Mouse (Mus musculus) stomach, embryonic 14.5 days (tissue): ENCODE measurements around the gene Thap4. TPM values are rescaled to one million over a fixed set of nuclear protein-coding genes. Genes with fewer than 3 reads are reported as not detected.
"Not testable (repeated sequence)": the region's sequence is repeated elsewhere in the genome, so short reads cannot be mapped to it uniquely, and the experiment has no call there.

ENCODE experiments used
- ATAC-seq: fragments of 200-750 bp; cut with Nextera tagmentation; 2 replicates; pipeline ENCODE4 v1.8.0; 2017; ENCODE audit warnings: low read depth, moderate TSS enrichment; ENCODE audit not compliant: insufficient number of reproducible peaks, insufficient read depth, low FRiP score
- H3K27ac ChIP-seq: fragments of 300-500 bp; sonication (generic); 2 replicates; pipeline ENCODE4 v1.5.1; 2014; ENCODE audit warnings: mild to moderate bottlenecking, low read length, moderate library complexity, mixed read lengths
- H3K27me3 ChIP-seq: fragments of 300-500 bp; sonication (generic); 2 replicates; pipeline ENCODE4 v1.6.1; 2014; ENCODE audit warnings: low read length, control low read depth, mixed read lengths; ENCODE audit not compliant: control insufficient read depth, insufficient read depth
- H3K36me3 ChIP-seq: fragments of 300-500 bp; sonication (generic); 2 replicates; pipeline ENCODE4 v1.6.1; 2014; ENCODE audit warnings: mild to moderate bottlenecking, control low read depth, low read length, moderate library complexity, mixed read lengths; ENCODE audit not compliant: control insufficient read depth, insufficient read depth
- H3K4me1 ChIP-seq: fragments of 300-500 bp; sonication (generic); 2 replicates; pipeline ENCODE4 v1.6.1; 2014; ENCODE audit warnings: low read length, control low read depth, mixed read lengths; ENCODE audit not compliant: control insufficient read depth, insufficient read depth
- H3K4me2 ChIP-seq: fragments of 300-500 bp; sonication (generic); replicated peaks from 2 replicates; pipeline ENCODE4 v1.6.1; 2014; ENCODE audit warnings: low read depth, low read length, control low read depth
- H3K4me3 ChIP-seq: fragments of 300-500 bp; sonication (generic); 2 replicates; pipeline ENCODE4 v1.5.1; 2014; ENCODE audit warnings: low read depth, low read length, control low read depth
- H3K9ac ChIP-seq: fragments of 300-500 bp; sonication (generic); replicated peaks from 2 replicates; pipeline ENCODE4 v1.6.1; 2014; ENCODE audit warnings: low read depth, mild to moderate bottlenecking, control low read depth, low read length, moderate library complexity, mixed read lengths
- H3K9me3 ChIP-seq: fragments of 300-500 bp; sonication (generic); 2 replicates; pipeline ENCODE4 v1.6.1; 2016; ENCODE audit warnings: low read depth, low read length, control low read depth; ENCODE audit not compliant: control insufficient read depth
- WGBS: fragments of 180-500 bp; shearing (Covaris S2); extraction: QIAGEN DNeasy Blood & Tissue Kit; methylation state at CpG from one replicate; pipeline ENCODE4 v1.1.7; 2014; 5-methylcytosine and 5-hydroxymethylcytosine counted together
- polyA plus RNA-seq: library from polyadenylated mRNA; unstranded; fragments of >200 nt; fragmentation: Nextera tagmentation; extraction: Ambion mirVana; gene quantifications from 2 replicates; pipeline ENCODE4 v1.2.1, GENCODE M21; 2014

The Thap4 gene
- polyA plus RNA-seq, 1 experiment from 2014 or later: 51.0 TPM

DNA sequence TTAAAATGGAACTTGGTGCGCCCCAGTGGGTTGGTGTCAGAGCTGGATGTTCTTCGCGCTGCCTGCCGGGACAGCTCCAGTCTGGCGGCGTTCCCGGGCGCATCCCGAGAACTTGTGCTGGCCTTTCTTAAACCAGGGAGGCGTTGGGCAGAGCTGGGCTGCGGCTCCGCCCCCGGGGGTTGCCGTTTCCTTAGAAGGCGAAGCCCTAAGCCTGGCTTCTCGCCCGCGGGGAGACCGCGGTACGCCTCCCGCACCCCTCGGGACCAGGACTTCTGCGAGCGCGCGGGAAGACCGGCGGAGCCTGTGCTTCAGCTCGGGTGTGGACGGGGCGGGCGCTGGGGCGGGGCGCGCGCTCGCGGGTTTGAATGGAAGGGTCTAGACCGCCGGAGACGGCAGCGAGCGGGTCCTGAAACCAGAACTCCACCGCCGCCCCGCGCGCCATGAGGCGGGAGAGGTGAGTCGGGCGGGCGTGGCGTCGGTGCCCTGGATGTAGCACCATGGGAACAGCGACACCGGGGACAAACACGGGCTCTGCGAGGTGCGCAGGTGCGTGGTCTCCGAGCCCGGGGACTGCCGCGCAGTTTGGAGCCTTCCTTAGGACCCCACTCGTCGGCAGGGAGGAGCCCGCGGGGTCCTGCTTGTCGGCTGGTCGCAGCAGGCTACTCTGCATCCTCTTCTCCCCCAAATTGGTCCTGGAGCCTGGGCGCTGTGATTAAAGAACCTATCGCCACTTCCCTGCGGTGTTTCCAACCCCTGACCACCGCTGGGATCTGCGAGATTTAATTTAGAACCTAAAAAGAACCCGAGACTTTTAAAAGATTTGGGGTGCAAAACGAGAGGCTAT lies 69.0 kb downstream of the Thap4 start, which contains the start of gene Bok:
Gene Bok (plus strand): TSS at position 260 of the 844 bp plus-strand sequence.
- Histone ChIP-seq H3K4me1 (0 out of 2 replicates have a peak, but pooled peaks cover 10% of the 10 kb centered on the region), H3K27me3 (no peaks in the 10 kb centered on the region), H3K9ac (peak within 1 kb of the TSS; percentile 46), H3K9me3 (no peaks in the 10 kb centered on the region), H3K36me3 (peaks cover 5% of the 10 kb centered on the region; the same call in 1 of the 2 replicates), H3K27ac (peak within 1 kb of the TSS; percentile 48), H3K4me3 (peak within 1 kb of the TSS; percentile 56), H3K4me2 (peak within 1 kb of the TSS; percentile 89)
- peak; percentile 47 for ATAC-seq
- WGBS: under 1% methylated on average over 78 of the region's 78 CpGs

DNA sequence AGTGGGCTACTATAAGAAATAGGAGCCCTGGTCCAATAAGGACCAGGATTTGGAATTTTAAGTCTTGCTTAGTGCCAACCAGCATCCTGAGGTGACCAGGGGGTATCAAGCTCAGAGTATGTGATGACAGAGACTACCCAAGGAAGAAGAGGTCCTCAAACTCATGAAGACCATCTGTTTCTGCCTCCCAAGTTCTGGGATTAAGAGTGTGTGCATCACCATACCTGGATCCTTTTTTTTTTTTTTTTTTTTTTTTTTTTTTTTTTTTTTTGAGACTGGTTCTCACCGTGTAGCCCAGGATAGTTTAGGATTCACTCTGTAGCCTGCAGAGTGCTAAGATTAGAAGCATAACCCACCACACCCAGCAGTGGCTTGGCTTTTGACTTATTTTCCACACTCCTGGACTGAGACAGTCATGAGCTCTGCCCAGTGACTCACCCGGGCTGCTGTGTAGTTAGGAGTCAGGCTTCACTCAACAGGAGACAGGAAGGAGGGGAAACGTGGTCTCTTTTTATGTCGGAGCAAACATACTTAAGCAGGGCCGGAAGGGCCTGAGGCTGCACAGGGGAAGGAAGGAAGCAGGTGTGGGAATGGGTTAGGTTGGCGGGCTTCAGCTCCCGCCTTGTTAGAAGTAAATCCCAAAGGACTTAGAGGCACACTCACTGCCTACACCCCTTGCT lies 74.6 kb downstream of the Thap4 start:
- H3K27ac ChIP-seq: no peak overlapping the region; the same call in 1 of the 2 replicates
- 0 out of 2 replicates have a peak, but pooled peaks cover 1% of the 10 kb centered on the region for H3K4me1 ChIP-seq
- no peaks in the 10 kb centered on the region for H3K27me3 ChIP-seq
- no peaks in the 10 kb centered on the region for H3K36me3 ChIP-seq
- no peak overlapping the region for H3K9ac ChIP-seq
- H3K4me2 ChIP-seq: no peak overlapping the region
- WGBS: 65% methylated on average over 7 of the region's 7 CpGs
- no peak overlapping the region for H3K4me3 ChIP-seq
- no peaks in the 10 kb centered on the region for H3K9me3 ChIP-seq
- peak; percentile 44; the same call in 1 of the 2 replicates for ATAC-seq

DNA sequence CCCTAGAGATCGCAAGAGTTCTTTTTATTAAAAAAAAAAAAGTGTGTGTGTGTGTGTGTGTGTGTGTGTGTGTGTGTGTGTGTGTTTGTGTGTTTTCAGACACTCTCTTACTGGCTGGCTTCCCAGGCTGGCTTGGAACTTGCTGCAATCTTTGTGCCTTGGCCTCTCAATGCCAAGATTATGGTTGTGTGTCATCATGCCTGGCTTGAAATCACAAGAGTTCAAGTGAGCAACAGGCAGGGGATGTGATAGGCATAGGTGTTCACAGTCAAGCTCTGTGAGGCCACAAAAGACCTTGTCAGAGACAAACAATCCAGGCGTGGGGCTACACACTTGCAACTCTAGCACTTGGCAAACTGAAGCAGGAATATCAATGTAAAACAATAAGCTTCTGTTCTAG lies 76.3 kb downstream of the Thap4 start:
- no peaks in the 10 kb centered on the region for H3K27me3 ChIP-seq
- no peak overlapping the region for H3K4me2 ChIP-seq
- no peak overlapping the region for H3K4me3 ChIP-seq
- H3K9ac ChIP-seq: no peak overlapping the region
- no peaks in the 10 kb centered on the region for H3K9me3 ChIP-seq
- H3K27ac ChIP-seq: no peak overlapping the region
- WGBS: 72% methylated on average over 2 of the region's 2 CpGs
- H3K4me1 ChIP-seq: no peaks in the 10 kb centered on the region
- no peaks in the 10 kb centered on the region for H3K36me3 ChIP-seq
- ATAC-seq: no peak

DNA sequence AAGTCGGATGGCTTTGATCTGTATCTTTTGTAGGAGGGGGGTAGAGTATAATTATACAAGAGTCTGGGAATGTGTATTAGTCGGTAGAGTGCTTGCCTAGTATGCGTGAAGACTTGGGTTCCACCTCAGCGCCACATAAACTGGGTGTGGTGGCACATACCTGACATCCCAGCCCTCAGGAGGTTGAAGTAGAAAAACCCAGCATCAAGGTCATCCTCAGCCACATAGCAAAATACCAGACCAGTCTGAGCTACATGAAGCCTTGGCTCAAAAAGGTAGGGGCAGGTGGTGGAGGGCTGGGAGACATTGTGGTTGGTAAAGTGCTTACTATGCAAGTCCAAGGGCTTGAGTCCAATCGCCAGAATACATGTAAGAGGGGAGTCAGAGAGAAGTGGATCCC lies 82.0 kb downstream of the Thap4 start:
- H3K9ac ChIP-seq: no peak overlapping the region
- WGBS: 86% methylated on average over 5 of the region's 5 CpGs
- H3K4me2 ChIP-seq: no peak overlapping the region
- no peaks in the 10 kb centered on the region; the same call in 1 of the 2 replicates for H3K4me1 ChIP-seq
- H3K9me3 ChIP-seq: no peaks in the 10 kb centered on the region
- ATAC-seq: no peak
- H3K27me3 ChIP-seq: no peaks in the 10 kb centered on the region
- no peak overlapping the region for H3K4me3 ChIP-seq
- no peak overlapping the region for H3K27ac ChIP-seq
- H3K36me3 ChIP-seq: no peaks in the 10 kb centered on the region

DNA sequence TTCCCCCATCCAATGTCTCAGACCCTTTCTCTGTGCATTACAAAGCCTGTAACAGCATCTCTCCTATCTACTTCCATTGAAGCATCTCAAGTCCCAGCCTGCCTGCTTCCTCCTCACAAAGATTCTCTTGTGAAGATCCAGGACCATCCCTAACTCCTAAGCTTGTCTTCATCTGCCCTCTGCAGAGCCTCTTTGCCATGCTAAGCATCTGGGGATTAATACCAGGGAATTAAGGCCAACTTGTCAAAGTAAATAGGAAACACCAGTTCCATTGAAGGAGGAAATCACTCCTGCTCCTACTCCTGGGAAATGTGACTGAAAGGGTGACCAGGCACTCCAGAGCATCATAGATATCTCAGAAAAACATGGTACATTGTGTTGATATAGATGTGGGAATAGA lies 84.7 kb downstream of the Thap4 start:
- ATAC-seq: no peak
- Histone ChIP-seq H3K4me3 (no peak overlapping the region), H3K4me2 (no peak overlapping the region), H3K36me3 (no peaks in the 10 kb centered on the region), H3K27ac (no peak overlapping the region), H3K4me1 (no peaks in the 10 kb centered on the region; the same call in 1 of the 2 replicates), H3K9me3 (no peaks in the 10 kb centered on the region), H3K9ac (no peak overlapping the region), H3K27me3 (no peaks in the 10 kb centered on the region)

DNA sequence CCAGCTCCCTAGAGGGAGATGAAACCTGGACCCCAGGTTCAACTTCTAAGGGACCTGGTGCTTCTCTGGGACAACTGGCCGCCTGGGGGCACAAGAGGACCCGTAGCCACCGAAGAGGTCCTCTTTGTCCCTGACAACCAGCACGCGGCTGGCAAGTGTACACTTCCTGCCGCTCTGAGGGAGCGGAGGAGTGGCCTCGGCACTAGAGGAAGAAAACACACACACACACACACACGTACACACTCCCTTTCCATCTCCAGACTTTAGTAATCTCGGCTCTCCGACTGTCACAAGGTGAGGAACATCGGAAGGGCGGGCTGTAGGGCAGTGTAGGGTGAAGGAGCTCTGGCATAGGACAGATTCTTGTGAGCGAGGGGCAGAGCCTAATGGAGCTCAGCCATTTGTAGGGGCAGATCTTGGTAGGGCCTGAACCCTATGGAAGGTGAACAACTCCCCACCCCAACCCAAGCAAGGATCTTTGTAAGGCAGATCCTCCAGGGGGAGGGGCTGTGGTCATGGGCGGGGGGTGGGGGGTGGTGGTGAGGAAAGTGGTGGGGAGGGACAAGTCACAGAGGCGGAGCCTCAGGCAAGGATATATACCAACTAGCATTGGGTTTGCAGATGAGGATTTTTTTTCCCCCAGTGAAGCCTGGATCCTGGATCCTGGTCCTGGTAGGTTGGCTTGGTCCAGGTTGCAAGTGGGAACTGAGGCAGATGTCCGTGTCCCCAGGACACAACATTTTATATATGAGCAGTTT lies 85.7 kb downstream of the Thap4 start:
- Histone ChIP-seq H3K9ac (no peak overlapping the region; the same call in 1 of the 2 replicates), H3K9me3 (no peaks in the 10 kb centered on the region), H3K27me3 (no peaks in the 10 kb centered on the region), H3K36me3 (no peaks in the 10 kb centered on the region), H3K4me3 (peak overlapping the region; percentile 27), H3K4me1 (no peaks in the 10 kb centered on the region; the same call in 1 of the 2 replicates), H3K27ac (peak overlapping the region; percentile 52), H3K4me2 (peak overlapping the region; percentile 76)
- peak; percentile 87 for ATAC-seq
- WGBS: 8% methylated on average over 17 of the region's 17 CpGs

DNA sequence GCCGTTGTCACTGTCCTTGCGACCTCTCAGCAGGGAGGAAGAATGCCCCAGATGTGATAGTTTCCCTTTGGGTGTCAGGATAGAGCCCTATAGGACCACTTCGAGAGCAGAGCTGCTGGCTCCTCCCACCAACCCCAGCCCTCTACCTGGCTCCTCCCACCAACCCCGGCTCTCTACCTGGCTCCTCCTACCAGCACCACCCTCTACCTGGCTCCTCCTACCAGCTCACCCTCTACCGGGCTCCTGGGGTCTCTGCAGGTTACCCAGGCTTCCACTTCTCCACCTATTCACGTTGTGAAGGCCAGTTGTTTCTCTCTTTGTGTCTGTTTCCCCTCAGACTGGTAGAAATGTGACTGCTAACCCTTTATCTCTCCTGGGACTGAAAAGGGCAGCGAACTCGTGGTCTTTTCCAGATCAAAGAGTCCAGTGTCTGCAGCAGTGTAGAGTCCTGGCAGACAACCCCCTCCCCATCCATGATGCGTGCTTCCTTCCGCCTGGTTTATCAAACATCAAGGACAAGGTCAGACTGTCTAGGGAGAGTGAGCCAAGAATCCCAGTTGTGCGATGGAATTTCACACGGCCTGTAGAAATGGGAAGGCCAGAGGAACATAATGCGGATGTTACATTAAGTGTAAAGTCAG lies 86.8 kb downstream of the Thap4 start:
- 32% methylated on average over 13 of the region's 13 CpGs for WGBS

DNA sequence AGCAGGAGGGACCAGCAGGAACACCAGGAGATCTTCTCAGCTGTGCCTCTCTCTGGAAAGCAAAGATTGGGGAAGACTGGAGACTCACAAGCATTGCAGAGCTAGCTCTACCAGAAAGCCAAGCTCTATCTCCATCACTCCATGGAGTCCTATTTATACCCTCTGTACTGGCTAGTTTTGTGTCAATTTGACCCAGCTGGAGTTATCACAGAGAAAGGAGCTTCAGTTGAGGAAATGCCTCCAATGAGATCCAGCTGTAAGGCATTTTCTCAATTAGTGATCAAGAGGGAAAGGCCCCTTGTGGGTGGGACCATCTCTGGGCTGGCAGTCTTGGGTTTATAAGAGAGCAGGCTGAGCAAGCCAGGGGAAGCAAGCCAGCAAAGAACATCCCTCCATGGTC lies 96.1 kb downstream of the Thap4 start, which contains the start of gene Stk25:
Gene Stk25 (minus strand): TSS at position 101 of the 400 bp plus-strand sequence.
- not testable (repeated sequence) for H3K9me3 ChIP-seq, H3K27me3 ChIP-seq, H3K36me3 ChIP-seq, H3K4me1 ChIP-seq, H3K4me3 ChIP-seq, H3K4me2 ChIP-seq, H3K27ac ChIP-seq, H3K9ac ChIP-seq, ATAC-seq

More for the DNA sequence above, 86.8 kb downstream of the Thap4 start:
- peak; percentile 48; the same call in 1 of the 2 replicates for ATAC-seq
- no peak overlapping the region for H3K4me3 ChIP-seq
- no peaks in the 10 kb centered on the region; the same call in 1 of the 2 replicates for H3K4me1 ChIP-seq
- H3K27ac ChIP-seq: no peak overlapping the region
- no peaks in the 10 kb centered on the region for H3K9me3 ChIP-seq
- no peaks in the 10 kb centered on the region for H3K36me3 ChIP-seq
- no peak overlapping the region for H3K9ac ChIP-seq
- no peaks in the 10 kb centered on the region for H3K27me3 ChIP-seq
- H3K4me2 ChIP-seq: no peak overlapping the region; the same call in 1 of the 2 replicates
